Mouse (Mus musculus) C2C12 (cell line): ENCODE data around the gene Tmc5.

Experiments used
- CEBPB ChIP-seq: IDR thresholded peaks from one replicate; pipeline ENCODE4 v1.6.1; 2011; ENCODE audit warnings: low read depth, mild to moderate bottlenecking, control low read depth, moderate library complexity
- CTCF ChIP-seq: IDR thresholded peaks from one replicate; pipeline ENCODE4 v1.5.1; 2011; ENCODE audit not compliant: control insufficient read depth, insufficient read depth, insufficient read length
- MAX ChIP-seq: IDR thresholded peaks from one replicate; pipeline ENCODE4 v1.6.1; 2011; ENCODE audit warnings: mild to moderate bottlenecking, control low read depth
- USF1 ChIP-seq: IDR thresholded peaks from one replicate; pipeline ENCODE4 v1.6.1; 2011; ENCODE audit warnings: low read depth, mild to moderate bottlenecking, control low read depth, moderate library complexity

DNA sequence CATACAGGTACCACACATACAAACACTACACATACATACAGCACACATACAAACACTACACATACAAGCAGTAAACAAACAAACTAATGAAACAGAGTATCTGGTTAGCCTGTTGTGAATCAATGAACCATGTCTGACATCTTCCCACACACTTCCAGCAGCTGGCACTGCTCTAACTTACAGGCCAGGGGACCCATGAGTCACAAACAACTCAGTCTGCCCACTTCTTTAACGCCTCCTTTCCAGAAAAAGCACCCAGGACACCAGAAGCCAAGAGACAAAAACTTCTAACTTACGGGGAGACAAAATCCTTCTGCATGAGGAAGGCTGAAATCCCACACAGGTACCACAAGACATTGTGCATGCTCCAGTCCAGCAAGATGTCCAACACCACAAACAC, 94.2 kb downstream of the Tmc5 start:
- TF ChIP-seq CTCF = no peak
- no peak for TF ChIP-seq CEBPB
- TF ChIP-seq USF1 = no peak
- TF ChIP-seq MAX = no peak
